Mouse (Mus musculus) kidney, embryonic 14.5 days (tissue): ENCODE data around the gene Mcts2. TPM values are rescaled to one million over a fixed set of nuclear protein-coding genes. Genes with fewer than 3 reads are reported as not detected.
A peak's percentile ranks its signal among the peaks of the same experiment; 100 is the strongest.
"Not testable (repeated sequence)": the region's sequence is repeated elsewhere in the genome, so short reads cannot be mapped to it uniquely, and the experiment has no call there.

Source experiments
- ATAC-seq: fragments of 200-750 bp; cut with Nextera tagmentation; 2 replicates; pipeline ENCODE4 v1.8.0; 2017; ENCODE audit warnings: moderate number of reproducible peaks, mild to moderate bottlenecking, moderate TSS enrichment, moderate library complexity; ENCODE audit not compliant: low FRiP score, low TSS enrichment
- H3K27ac ChIP-seq: fragments of 300-500 bp; sonication (generic); 2 replicates; pipeline ENCODE4 v1.5.1; 2014; ENCODE audit warnings: low read depth, mild to moderate bottlenecking, low read length, moderate library complexity, mixed read lengths
- H3K27me3 ChIP-seq: fragments of 300-500 bp; sonication (generic); 2 replicates; pipeline ENCODE4 v1.6.1; 2014; ENCODE audit warnings: mild to moderate bottlenecking, low read length; ENCODE audit not compliant: control insufficient read depth, insufficient read depth
- H3K36me3 ChIP-seq: fragments of 300-500 bp; sonication (generic); 2 replicates; pipeline ENCODE4 v1.6.1; 2014; ENCODE audit warnings: low read length, mixed read lengths; ENCODE audit not compliant: control insufficient read depth, insufficient read depth
- H3K4me1 ChIP-seq: fragments of 300-500 bp; sonication (generic); 2 replicates; pipeline ENCODE4 v1.6.1; 2014; ENCODE audit warnings: low read length, mixed read lengths; ENCODE audit not compliant: control insufficient read depth, insufficient read depth
- H3K4me2 ChIP-seq: fragments of 300-500 bp; sonication (generic); replicated peaks from 2 replicates; pipeline ENCODE4 v1.6.1; 2014; ENCODE audit warnings: low read depth, mild to moderate bottlenecking, low read length
- H3K4me3 ChIP-seq: fragments of 300-500 bp; sonication (generic); 2 replicates; pipeline ENCODE4 v1.5.1; 2014; ENCODE audit warnings: mild to moderate bottlenecking, low read length
- H3K9ac ChIP-seq: fragments of 300-500 bp; sonication (generic); 2 replicates; pipeline ENCODE4 v1.6.1; 2014; ENCODE audit warnings: low read depth, mild to moderate bottlenecking, low read length, moderate library complexity
- H3K9me3 ChIP-seq: fragments of 300-500 bp; sonication (generic); 2 replicates; pipeline ENCODE4 v1.6.1; 2016; ENCODE audit warnings: low read length; ENCODE audit not compliant: control insufficient read depth
- whole genome bisulfite sequencing: fragments of 180-500 bp; shearing (Covaris S2); extraction: QIAGEN DNeasy Blood & Tissue Kit; methylation state at CpG from one replicate; pipeline ENCODE4 v1.1.7; 2014; 5-methylcytosine and 5-hydroxymethylcytosine counted together
- polyA plus RNA-seq: library from polyadenylated mRNA; unstranded; fragments of >200 nt; fragmentation: Nextera tagmentation; extraction: Ambion mirVana; gene quantifications from 2 replicates; pipeline ENCODE4 v1.2.1, GENCODE M21; 2014

Gene Mcts2
- polyA plus RNA-seq, 1 experiment from 2014 or later = 35.4 TPM

- H3K27ac ChIP-seq, H3K4me1 ChIP-seq, H3K9me3 ChIP-seq, H3K9ac ChIP-seq, H3K4me3 ChIP-seq, H3K4me2 ChIP-seq, ATAC-seq, H3K27me3 ChIP-seq, H3K36me3 ChIP-seq: not testable (repeated sequence)
- 55% methylated on average over 3 of the region's 3 CpGs for WGBS
Observed at GRCm38 (mm10) chr2:152666191-152666590, 20.6 kb upstream of the Mcts2 start.

DNA sequence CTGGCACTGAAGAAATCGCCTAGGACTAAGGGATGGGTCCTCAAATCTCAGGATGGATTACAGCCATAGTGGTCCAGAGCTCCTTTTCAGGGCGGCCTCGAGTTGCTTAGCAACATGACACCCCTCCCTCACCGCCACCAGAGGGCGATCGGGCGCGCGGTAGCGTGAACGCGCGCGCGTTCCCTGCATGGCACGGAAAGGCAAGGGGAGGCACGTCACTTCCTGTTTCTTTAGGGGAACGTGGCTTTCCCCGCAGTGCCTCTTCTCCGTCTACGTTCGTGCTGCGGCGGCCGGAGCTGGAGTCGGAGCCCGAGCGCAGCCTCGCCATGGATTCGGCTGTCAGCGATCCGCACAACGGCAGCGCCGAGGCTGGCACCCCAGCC lies 17.6 kb upstream of the Mcts2 start, which contains the start of gene H13:
Gene H13 (plus strand): TSS at position 206 of the 383 bp plus-strand sequence.
- peaks cover 35% of the 10 kb centered on the region for H3K4me1 ChIP-seq
- H3K4me3 ChIP-seq = peak within 1 kb of the TSS; percentile 89
- peak; percentile 80 for ATAC-seq
- H3K9me3 ChIP-seq = no peaks in the 10 kb centered on the region
- 0% methylated on average over 35 of the region's 35 CpGs for WGBS
- H3K27ac ChIP-seq = peak within 1 kb of the TSS; percentile 95
- H3K9ac ChIP-seq = peak within 1 kb of the TSS; percentile 98
- no peaks in the 10 kb centered on the region for H3K27me3 ChIP-seq
- peaks cover 22% of the 10 kb centered on the region for H3K36me3 ChIP-seq
- H3K4me2 ChIP-seq = peak within 1 kb of the TSS; percentile 90

GRCm38 (mm10) chr2:152669639-152670484 lies 17.0 kb upstream of the Mcts2 start:
- H3K9me3 ChIP-seq = no peaks in the 10 kb centered on the region
- H3K4me2 ChIP-seq = peak overlapping the region; percentile 90
- peak overlapping the region; percentile 95 for H3K27ac ChIP-seq
- H3K9ac ChIP-seq = peak overlapping the region; percentile 98
- peaks cover 27% of the 10 kb centered on the region for H3K36me3 ChIP-seq
- peaks cover 36% of the 10 kb centered on the region for H3K4me1 ChIP-seq
- WGBS = under 1% methylated on average over 46 of the region's 46 CpGs
- ATAC-seq = peak; percentile 90
- no peaks in the 10 kb centered on the region for H3K27me3 ChIP-seq
- H3K4me3 ChIP-seq = peak overlapping the region; percentile 89

DNA sequence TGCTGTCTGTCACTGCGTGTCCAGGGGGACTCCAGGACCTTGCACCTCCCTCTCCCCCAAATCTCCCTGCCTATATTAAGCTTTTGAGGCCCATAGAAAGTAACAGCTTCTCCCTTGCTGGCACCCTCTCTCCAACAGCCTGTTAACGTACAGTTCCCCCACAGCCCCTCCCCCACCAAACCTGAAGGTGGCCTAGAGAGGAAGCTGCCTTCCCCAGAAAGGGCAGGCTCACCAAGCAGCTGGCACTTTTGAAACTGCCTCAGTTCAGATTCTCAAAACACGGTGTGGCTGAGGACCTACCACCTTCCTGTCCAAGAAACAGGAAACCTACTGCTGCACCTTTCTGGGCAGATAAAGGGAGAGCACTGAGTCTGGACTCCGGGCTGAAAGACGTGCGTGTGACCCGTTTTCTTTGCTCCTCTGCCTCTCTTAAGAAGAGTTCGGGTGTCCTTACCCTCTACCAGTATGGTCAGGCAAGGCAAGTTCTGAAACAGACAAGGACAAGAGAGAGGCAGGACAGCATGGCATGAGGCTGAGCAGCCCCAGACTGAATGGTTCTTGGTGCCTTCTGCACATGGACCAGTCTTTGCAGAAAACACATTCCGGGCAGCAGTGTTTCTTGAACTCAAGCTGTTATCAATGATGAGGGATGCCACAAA lies 15.7 kb upstream of the Mcts2 start:
- ATAC-seq = no peak
- Histone ChIP-seq H3K27me3 (no peaks in the 10 kb centered on the region), H3K4me3 (peak overlapping the region; percentile 89), H3K4me1 (peaks cover 36% of the 10 kb centered on the region), H3K9me3 (no peaks in the 10 kb centered on the region), H3K27ac (peak overlapping the region; percentile 95; the same call in 1 of the 2 replicates), H3K9ac (peak overlapping the region; percentile 98), H3K4me2 (peak overlapping the region; percentile 90), H3K36me3 (peaks cover 40% of the 10 kb centered on the region)
- 37% methylated on average over 9 of the region's 9 CpGs for WGBS

- 30% methylated on average over 5 of the region's 5 CpGs for WGBS
- Histone ChIP-seq H3K9me3 (no peaks in the 10 kb centered on the region), H3K36me3 (peaks cover 45% of the 10 kb centered on the region), H3K4me1 (peaks cover 36% of the 10 kb centered on the region), H3K27me3 (no peaks in the 10 kb centered on the region), H3K9ac (peak overlapping the region; percentile 98), H3K4me3 (peak overlapping the region; percentile 89), H3K4me2 (peak overlapping the region; percentile 90), H3K27ac (no peak overlapping the region)
- peak; percentile 19; the same call in 1 of the 2 replicates for ATAC-seq
Observed at GRCm38 (mm10) chr2:152671642-152671999, 15.2 kb upstream of the Mcts2 start.

DNA sequence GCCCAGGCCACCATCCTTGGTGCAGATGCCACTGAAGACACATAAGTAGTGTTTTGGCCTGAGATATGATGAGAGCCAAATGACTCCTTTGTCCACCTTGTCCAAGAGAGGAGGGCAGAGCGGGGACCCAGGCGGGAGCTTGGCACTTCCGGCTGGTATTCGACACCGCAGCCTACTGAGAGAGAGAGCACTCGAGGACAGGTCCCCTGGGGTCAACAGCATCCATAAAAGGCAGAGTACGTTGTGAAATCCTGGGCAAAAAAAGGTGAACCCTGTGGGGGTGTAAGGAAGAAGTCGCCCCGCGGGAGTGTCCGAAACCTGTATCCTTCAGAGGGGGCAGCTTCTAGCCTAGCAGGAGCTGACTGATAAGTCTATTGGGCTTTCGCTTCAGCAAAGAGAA lies 14.7 kb upstream of the Mcts2 start:
- H3K9ac ChIP-seq = peak overlapping the region; percentile 98; the same call in 1 of the 2 replicates
- peak overlapping the region; percentile 89; the same call in 1 of the 2 replicates for H3K4me3 ChIP-seq
- H3K4me1 ChIP-seq = peaks cover 36% of the 10 kb centered on the region
- H3K27me3 ChIP-seq = no peaks in the 10 kb centered on the region
- WGBS = 62% methylated on average over 12 of the region's 12 CpGs
- no peaks in the 10 kb centered on the region for H3K9me3 ChIP-seq
- no peak overlapping the region for H3K27ac ChIP-seq
- peak overlapping the region; percentile 90 for H3K4me2 ChIP-seq
- no peak for ATAC-seq
- H3K36me3 ChIP-seq = peaks cover 50% of the 10 kb centered on the region

DNA sequence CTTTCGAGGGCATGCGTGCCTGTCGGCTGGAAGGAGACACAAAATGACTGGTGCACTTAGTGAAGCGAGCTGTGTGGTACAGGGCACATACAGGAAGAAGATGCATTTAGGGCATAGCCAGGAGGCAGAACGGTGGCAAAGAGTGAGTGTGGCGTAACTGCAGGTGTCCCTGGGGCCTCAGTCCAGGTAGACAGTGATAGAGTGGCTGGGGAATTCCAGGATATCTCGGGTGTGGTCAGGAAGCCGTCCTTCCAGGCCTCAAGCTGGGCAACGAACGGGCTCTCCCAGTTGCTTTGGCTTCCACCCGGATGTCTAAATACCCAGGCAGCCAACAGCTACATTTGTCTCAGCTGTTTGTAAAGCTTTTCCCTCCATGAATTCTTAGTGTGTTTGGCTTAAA lies 12.7 kb upstream of the Mcts2 start:
- no peaks in the 10 kb centered on the region for H3K27me3 ChIP-seq
- H3K4me3 ChIP-seq = no peak overlapping the region
- WGBS = 80% methylated on average over 11 of the region's 11 CpGs
- H3K4me2 ChIP-seq = no peak overlapping the region
- no peak overlapping the region for H3K9ac ChIP-seq
- ATAC-seq = no peak
- H3K36me3 ChIP-seq = peaks cover 66% of the 10 kb centered on the region
- peaks cover 40% of the 10 kb centered on the region for H3K4me1 ChIP-seq
- no peak overlapping the region for H3K27ac ChIP-seq
- no peaks in the 10 kb centered on the region for H3K9me3 ChIP-seq

DNA sequence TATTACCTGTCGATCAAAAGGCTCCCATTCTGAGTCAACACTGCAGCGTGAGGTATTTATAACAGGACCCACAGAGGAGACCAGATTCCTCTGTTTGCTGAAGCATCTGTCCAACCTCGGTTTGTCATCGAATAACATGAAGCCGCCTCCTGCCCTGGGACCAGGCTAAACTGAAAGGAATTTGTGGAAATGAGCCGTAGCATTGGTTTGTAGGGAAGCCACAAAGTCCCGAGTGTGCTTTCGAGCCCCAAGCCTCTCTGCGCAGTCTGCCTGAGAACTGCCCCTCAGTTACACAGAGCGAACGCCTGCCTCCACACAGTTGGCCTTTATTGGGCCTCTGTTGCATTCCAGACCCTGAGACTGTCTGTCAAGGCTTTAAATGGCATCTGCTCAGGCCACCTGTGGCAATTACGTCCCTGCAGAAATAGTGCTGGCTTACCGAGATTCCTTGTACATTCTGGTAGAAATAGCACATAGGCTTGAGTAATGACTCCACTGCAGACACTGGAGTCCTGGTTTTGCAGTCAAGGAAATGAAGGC lies 11.5 kb upstream of the Mcts2 start:
- no peak overlapping the region for H3K4me3 ChIP-seq
- H3K4me2 ChIP-seq = no peak overlapping the region
- H3K27me3 ChIP-seq = no peaks in the 10 kb centered on the region
- ATAC-seq = no peak
- H3K36me3 ChIP-seq = peaks cover 78% of the 10 kb centered on the region
- peaks cover 39% of the 10 kb centered on the region for H3K4me1 ChIP-seq
- H3K9ac ChIP-seq = no peak overlapping the region
- 74% methylated on average over 13 of the region's 13 CpGs for WGBS
- no peak overlapping the region for H3K27ac ChIP-seq
- H3K9me3 ChIP-seq = no peaks in the 10 kb centered on the region

GRCm38 (mm10) chr2:152678302-152678701 lies 8.5 kb upstream of the Mcts2 start:
- no peak overlapping the region for H3K4me2 ChIP-seq
- peaks cover 92% of the 10 kb centered on the region for H3K36me3 ChIP-seq
- 57% methylated on average over 3 of the region's 3 CpGs for WGBS
- H3K27me3 ChIP-seq = no peaks in the 10 kb centered on the region
- H3K9ac ChIP-seq = no peak overlapping the region
- H3K4me3 ChIP-seq = no peak overlapping the region
- no peaks in the 10 kb centered on the region for H3K9me3 ChIP-seq
- peaks cover 9% of the 10 kb centered on the region for H3K4me1 ChIP-seq
- no peak overlapping the region for H3K27ac ChIP-seq
- ATAC-seq = 0 out of 2 replicates have a peak, but pooled peaks have one; percentile 53
